Mouse (Mus musculus): ENCODE measurements around the gene Aldh2. TPM values are rescaled to one million over a fixed set of nuclear protein-coding genes. Genes with fewer than 3 reads are reported as not detected.

Gene Aldh2
- polyA plus RNA-seq, 1 experiment from 2014 or later: 53.3 TPM

- WGBS: 76% methylated on average over 7 of the region's 7 CpGs
Observed at GRCm38 (mm10) chr5:121597991-121598537, 4.4 kb upstream of the Aldh2 start.

GRCm38 (mm10) chr5:121597332-121597731 is 3.7 kb upstream of the Aldh2 start:
- no peaks in the 10 kb centered on the region for H3K9me3 ChIP-seq (ENCODE audit: control insufficient read depth, low read length)
- no peak overlapping the region for H3K9ac ChIP-seq (ENCODE audit: low read length)
- no peak for ATAC-seq (ENCODE audit: low FRiP score)
- WGBS: 72% methylated on average over 4 of the region's 4 CpGs
- DNase-seq (ENCODE audit: low spot score, missing footprints): no peak
- no peaks in the 10 kb centered on the region for H3K36me3 ChIP-seq (ENCODE audit: control insufficient read depth, insufficient read depth, low read length)
- no peak overlapping the region for H3K27ac ChIP-seq (ENCODE audit: low read depth, low read length)
- peaks cover 10% of the 10 kb centered on the region; the same call in 1 of the 2 replicates for H3K4me1 ChIP-seq (ENCODE audit: control insufficient read depth, insufficient read depth, low read length)
- no peak overlapping the region for H3K4me3 ChIP-seq (ENCODE audit: low read depth, low read length)
- H3K4me2 ChIP-seq: no peak overlapping the region
- no peaks in the 10 kb centered on the region for H3K27me3 ChIP-seq (ENCODE audit: control insufficient read depth, insufficient read depth, low read length)

More at GRCm38 (mm10) chr5:121597991-121598537, 4.4 kb upstream of the Aldh2 start:
- Histone ChIP-seq H3K36me3 (ENCODE audit: control insufficient read depth, insufficient read depth, low read length) (no peaks in the 10 kb centered on the region), H3K4me1 (ENCODE audit: control insufficient read depth, insufficient read depth, low read length) (peaks cover 6% of the 10 kb centered on the region; the same call in 1 of the 2 replicates), H3K4me3 (ENCODE audit: low read depth, low read length) (no peak overlapping the region), H3K27me3 (ENCODE audit: control insufficient read depth, insufficient read depth, low read length) (no peaks in the 10 kb centered on the region), H3K9ac (ENCODE audit: low read length) (no peak overlapping the region), H3K9me3 (ENCODE audit: control insufficient read depth, low read length) (no peaks in the 10 kb centered on the region), H3K4me2 (no peak overlapping the region), H3K27ac (ENCODE audit: low read depth, low read length) (no peak overlapping the region)
- DNase-seq (ENCODE audit: low spot score, missing footprints) (peak; percentile 83), ATAC-seq (ENCODE audit: low FRiP score) (no peak)

- DNase-seq (ENCODE audit: low spot score, missing footprints): peak; percentile 59
- Histone ChIP-seq H3K4me2 (no peak overlapping the region), H3K36me3 (ENCODE audit: control insufficient read depth, insufficient read depth, low read length) (no peaks in the 10 kb centered on the region), H3K9me3 (ENCODE audit: control insufficient read depth, low read length) (no peaks in the 10 kb centered on the region), H3K4me3 (ENCODE audit: low read depth, low read length) (no peak overlapping the region), H3K27ac (ENCODE audit: low read depth, low read length) (no peak overlapping the region), H3K4me1 (ENCODE audit: control insufficient read depth, insufficient read depth, low read length) (peaks cover 10% of the 10 kb centered on the region; the same call in 1 of the 2 replicates), H3K9ac (ENCODE audit: low read length) (no peak overlapping the region), H3K27me3 (ENCODE audit: control insufficient read depth, insufficient read depth, low read length) (no peaks in the 10 kb centered on the region)
- ATAC-seq (ENCODE audit: low FRiP score): no peak
- 81% methylated on average over 6 of the region's 6 CpGs for WGBS
Observed at GRCm38 (mm10) chr5:121596226-121596625, 2.6 kb upstream of the Aldh2 start.

GRCm38 (mm10) chr5:121595758-121596157 is 2.1 kb upstream of the Aldh2 start:
- DNase-seq (ENCODE audit: low spot score, missing footprints) (peak; percentile 26), ATAC-seq (ENCODE audit: low FRiP score) (no peak)
- Histone ChIP-seq H3K9me3 (ENCODE audit: control insufficient read depth, low read length) (no peaks in the 10 kb centered on the region), H3K36me3 (ENCODE audit: control insufficient read depth, insufficient read depth, low read length) (no peaks in the 10 kb centered on the region), H3K4me3 (ENCODE audit: low read depth, low read length) (no peak overlapping the region), H3K9ac (ENCODE audit: low read length) (no peak overlapping the region), H3K4me1 (ENCODE audit: control insufficient read depth, insufficient read depth, low read length) (peaks cover 10% of the 10 kb centered on the region; the same call in 1 of the 2 replicates), H3K4me2 (no peak overlapping the region), H3K27ac (ENCODE audit: low read depth, low read length) (no peak overlapping the region), H3K27me3 (ENCODE audit: control insufficient read depth, insufficient read depth, low read length) (no peaks in the 10 kb centered on the region)
- WGBS: 82% methylated on average over 6 of the region's 6 CpGs

- DNase-seq (ENCODE audit: low spot score, missing footprints) (peak; percentile 28), ATAC-seq (ENCODE audit: low FRiP score) (no peak)
- Histone ChIP-seq H3K27me3 (ENCODE audit: control insufficient read depth, insufficient read depth, low read length) (no peaks in the 10 kb centered on the region), H3K4me3 (ENCODE audit: low read depth, low read length) (no peak overlapping the region), H3K4me1 (ENCODE audit: control insufficient read depth, insufficient read depth, low read length) (peaks cover 10% of the 10 kb centered on the region; the same call in 1 of the 2 replicates), H3K36me3 (ENCODE audit: control insufficient read depth, insufficient read depth, low read length) (no peaks in the 10 kb centered on the region), H3K9ac (ENCODE audit: low read length) (no peak overlapping the region), H3K4me2 (no peak overlapping the region), H3K27ac (ENCODE audit: low read depth, low read length) (no peak overlapping the region), H3K9me3 (ENCODE audit: control insufficient read depth, low read length) (no peaks in the 10 kb centered on the region)
- WGBS: 91% methylated on average over 6 of the region's 6 CpGs
Observed at GRCm38 (mm10) chr5:121594714-121595313, 1.2 kb upstream of the Aldh2 start.

- H3K27ac ChIP-seq (ENCODE audit: low read depth, low read length): no peak overlapping the region
- H3K9me3 ChIP-seq (ENCODE audit: control insufficient read depth, low read length): no peaks in the 10 kb centered on the region
- H3K4me1 ChIP-seq (ENCODE audit: control insufficient read depth, insufficient read depth, low read length): peaks cover 10% of the 10 kb centered on the region; the same call in 1 of the 2 replicates
- peak overlapping the region; percentile 64 for H3K4me3 ChIP-seq (ENCODE audit: low read depth, low read length)
- peak; percentile 74 for ATAC-seq (ENCODE audit: low FRiP score)
- H3K4me2 ChIP-seq: peak overlapping the region; percentile 84
- peak overlapping the region; percentile 58 for H3K9ac ChIP-seq (ENCODE audit: low read length)
- H3K27me3 ChIP-seq (ENCODE audit: control insufficient read depth, insufficient read depth, low read length): no peaks in the 10 kb centered on the region
- 4% methylated on average over 33 of the region's 33 CpGs for WGBS
- peak; percentile 91 for DNase-seq (ENCODE audit: low spot score, missing footprints)
- H3K36me3 ChIP-seq (ENCODE audit: control insufficient read depth, insufficient read depth, low read length): no peaks in the 10 kb centered on the region
Observed at GRCm38 (mm10) chr5:121592816-121593407, 712 bp downstream of the Aldh2 start.

GRCm38 (mm10) chr5:121592064-121592815 is 1.4 kb downstream of the Aldh2 start:
- ATAC-seq (ENCODE audit: low FRiP score): no peak
- Histone ChIP-seq H3K4me1 (ENCODE audit: control insufficient read depth, insufficient read depth, low read length) (peaks cover 10% of the 10 kb centered on the region; the same call in 1 of the 2 replicates), H3K4me3 (ENCODE audit: low read depth, low read length) (no peak overlapping the region), H3K9me3 (ENCODE audit: control insufficient read depth, low read length) (no peaks in the 10 kb centered on the region), H3K9ac (ENCODE audit: low read length) (peak overlapping the region; percentile 58; the same call in 1 of the 2 replicates), H3K27me3 (ENCODE audit: control insufficient read depth, insufficient read depth, low read length) (no peaks in the 10 kb centered on the region), H3K36me3 (ENCODE audit: control insufficient read depth, insufficient read depth, low read length) (no peaks in the 10 kb centered on the region), H3K4me2 (peak overlapping the region; percentile 84), H3K27ac (ENCODE audit: low read depth, low read length) (no peak overlapping the region)
- 64% methylated on average over 11 of the region's 11 CpGs for WGBS
- DNase-seq (ENCODE audit: low spot score, missing footprints): peak; percentile 78

GRCm38 (mm10) chr5:121591417-121592063 is 2.1 kb downstream of the Aldh2 start:
- no peak for ATAC-seq (ENCODE audit: low FRiP score)
- H3K4me2 ChIP-seq: no peak overlapping the region

More at GRCm38 (mm10) chr5:121591417-121592063, 2.1 kb downstream of the Aldh2 start:
- H3K4me3 ChIP-seq (ENCODE audit: low read depth, low read length): no peak overlapping the region
- peak; percentile 14 for DNase-seq (ENCODE audit: low spot score, missing footprints)
- no peak overlapping the region for H3K27ac ChIP-seq (ENCODE audit: low read depth, low read length)
- WGBS: 83% methylated on average over 11 of the region's 11 CpGs
- no peak overlapping the region for H3K9ac ChIP-seq (ENCODE audit: low read length)
- H3K9me3 ChIP-seq (ENCODE audit: control insufficient read depth, low read length): no peaks in the 10 kb centered on the region
- H3K4me1 ChIP-seq (ENCODE audit: control insufficient read depth, insufficient read depth, low read length): peaks cover 10% of the 10 kb centered on the region; the same call in 1 of the 2 replicates
- no peaks in the 10 kb centered on the region for H3K27me3 ChIP-seq (ENCODE audit: control insufficient read depth, insufficient read depth, low read length)
- H3K36me3 ChIP-seq (ENCODE audit: control insufficient read depth, insufficient read depth, low read length): no peaks in the 10 kb centered on the region

All from midbrain, embryonic 11.5 days (tissue).